Mouse (Mus musculus) MN1 (cell line): ENCODE data around the gene Psmg1.
A peak's percentile ranks its signal among the peaks of the same experiment; 100 is the strongest.

Experiments used
- DNase-seq: peaks from one replicate; pipeline ENCODE4 v3.0.0-alpha.2; 2016; ENCODE audit warnings: low spot score

Gene Psmg1

DNA sequence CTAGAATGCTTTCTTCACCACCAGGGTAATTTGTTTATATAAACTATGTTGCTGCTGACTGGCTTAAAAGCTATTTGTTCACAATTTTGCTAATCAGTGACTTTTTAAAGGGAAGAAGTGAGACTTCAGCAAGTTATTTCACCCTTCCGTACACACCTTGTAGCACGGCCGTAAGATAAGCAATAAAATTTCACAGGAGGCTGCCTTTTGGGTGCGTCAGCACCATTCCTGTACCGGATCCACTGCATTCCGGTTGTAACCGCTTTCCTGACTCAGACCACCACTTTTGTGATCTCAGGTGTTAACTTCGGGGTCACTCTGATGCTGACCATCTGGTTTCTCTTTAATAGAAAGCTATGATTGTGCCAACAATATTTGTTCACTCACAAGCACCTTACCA, 32.7 kb downstream of the Psmg1 start:
- DNase-seq, result no peak

GRCm38 (mm10) chr16:95956618-95957017, 34.1 kb downstream of the Psmg1 start:
- DNase-seq, result no peak

DNA sequence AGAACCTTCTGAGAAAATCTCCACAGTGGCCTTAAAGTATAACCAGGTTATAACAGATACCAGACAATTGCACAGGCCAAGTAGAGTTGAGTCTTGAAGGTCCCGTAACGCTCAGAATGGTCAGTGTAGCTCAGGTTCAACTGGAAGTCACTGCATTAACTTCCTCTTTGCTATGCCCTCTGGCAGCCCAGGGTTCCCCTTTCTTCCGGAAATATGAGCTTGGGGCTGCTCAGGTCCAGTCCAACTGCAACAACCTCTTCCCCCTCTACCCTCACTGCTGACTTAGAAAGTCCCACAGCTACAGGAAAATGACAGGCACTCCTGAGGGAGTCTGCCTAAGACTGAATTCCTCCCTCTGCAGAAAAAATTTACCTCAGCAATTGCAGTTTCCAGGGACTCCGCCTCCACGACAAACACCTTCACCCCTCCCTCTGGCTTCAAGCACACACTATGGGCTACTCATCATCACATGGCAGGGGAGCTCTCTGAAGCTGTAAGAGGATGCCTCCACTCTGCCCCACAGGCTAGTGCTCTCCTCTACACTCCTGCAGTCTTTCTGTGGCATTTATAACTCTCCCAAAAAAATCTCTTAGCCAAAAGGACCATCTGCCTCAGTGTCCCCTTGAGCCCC, 34.9 kb downstream of the Psmg1 start:
- DNase-seq, result no peak

- no peak for DNase-seq
Measured at GRCm38 (mm10) chr16:95954341-95954740, 36.4 kb downstream of the Psmg1 start.

GRCm38 (mm10) chr16:95953159-95953650, 37.6 kb downstream of the Psmg1 start:
- no peak for DNase-seq

GRCm38 (mm10) chr16:95951471-95951870, 39.3 kb downstream of the Psmg1 start:
- DNase-seq, result no peak

DNA sequence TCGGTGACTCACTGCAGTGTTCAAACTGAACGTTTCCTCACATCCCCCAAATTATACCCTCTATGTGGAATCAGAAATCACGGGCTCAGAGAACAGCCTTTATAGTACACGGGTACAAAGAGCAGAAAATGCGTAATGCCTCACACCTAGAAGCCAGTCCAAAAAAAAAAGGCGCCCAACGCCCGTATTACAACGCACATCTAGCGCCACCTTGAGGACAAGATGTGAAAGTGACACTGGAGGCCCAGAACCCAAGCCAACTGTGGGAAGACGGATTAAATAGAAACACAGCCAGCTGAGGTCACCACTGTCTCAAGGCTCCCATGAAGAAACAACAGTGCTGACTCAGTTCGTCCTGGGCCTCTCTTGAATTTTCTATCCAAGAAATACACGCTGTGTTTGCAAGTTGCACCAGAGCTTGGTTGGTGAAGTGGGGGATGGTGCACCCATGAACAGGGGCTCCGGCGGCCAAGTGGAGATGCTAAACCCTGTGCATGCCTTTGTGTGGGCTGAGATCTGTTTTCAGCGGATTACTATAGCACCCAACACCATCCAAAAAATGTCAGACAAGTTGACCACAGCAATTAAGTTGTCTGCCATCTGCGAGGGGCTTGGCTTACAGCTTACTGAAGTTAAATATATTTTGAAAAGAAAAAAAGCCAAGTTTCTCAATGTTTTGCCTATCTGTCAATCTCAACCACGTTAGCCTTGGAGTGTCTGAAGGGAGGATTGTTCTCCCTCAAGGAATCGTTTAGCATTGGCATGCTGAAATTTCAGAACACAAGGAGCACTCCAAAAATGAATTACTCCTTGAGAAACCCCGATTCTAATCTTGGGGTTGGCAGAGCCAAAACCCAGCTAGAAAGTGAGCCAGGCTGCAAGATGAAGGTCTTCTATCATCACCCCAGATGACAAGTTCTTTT, 45.1 kb downstream of the Psmg1 start:
- DNase-seq, result peak; percentile 85

DNA sequence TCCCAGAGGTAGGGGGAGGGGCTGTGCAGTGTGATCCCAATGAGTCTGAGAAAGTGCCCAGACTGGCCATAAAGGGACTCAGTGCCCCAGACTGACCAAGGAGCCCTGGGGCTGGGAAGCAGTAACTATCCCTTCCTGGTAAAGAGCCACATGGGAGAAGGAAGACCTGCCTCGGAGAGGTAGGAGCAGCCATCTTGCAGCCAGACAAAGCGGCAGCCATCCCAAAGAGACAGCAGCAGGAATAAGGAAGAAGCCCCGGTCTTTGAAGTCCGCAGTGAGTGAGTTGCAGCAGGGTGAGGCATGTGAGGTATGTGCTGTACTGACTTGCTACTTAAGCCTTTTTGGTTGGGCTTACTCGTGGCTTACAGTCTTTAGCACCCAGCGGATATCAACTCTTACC, 47.6 kb downstream of the Psmg1 start:
- DNase-seq, result no peak

GRCm38 (mm10) chr16:95941575-95941974, 49.2 kb downstream of the Psmg1 start:
- DNase-seq, result no peak

GRCm38 (mm10) chr16:95935495-95935961, 55.2 kb downstream of the Psmg1 start:
- DNase-seq, result no peak

DNA sequence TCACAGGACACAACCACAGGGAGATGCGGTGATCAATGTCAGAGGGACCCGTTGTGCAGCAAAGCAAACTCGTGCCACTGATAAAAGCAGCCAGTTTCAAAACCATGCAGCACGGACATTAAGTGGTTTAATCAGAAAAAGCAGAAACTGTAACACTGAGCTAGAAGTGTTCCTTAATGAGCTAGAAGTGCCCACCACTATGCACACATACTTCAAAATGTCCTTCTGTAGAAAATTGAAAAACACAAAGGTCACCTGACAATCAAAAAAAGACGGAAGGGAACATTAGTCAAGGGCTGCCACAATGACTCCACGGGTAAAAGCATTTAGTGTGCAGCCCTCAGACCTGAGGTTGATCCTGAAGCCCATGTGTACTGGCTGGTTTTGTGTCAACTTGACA, 57.9 kb downstream of the Psmg1 start:
- no peak for DNase-seq

- DNase-seq, result no peak
Measured at GRCm38 (mm10) chr16:95931509-95931908, 59.3 kb downstream of the Psmg1 start.
